Mouse (Mus musculus) lung, embryonic 16.5 days (tissue): ENCODE results near the gene Etl4. TPM values are rescaled to one million over a fixed set of nuclear protein-coding genes. Genes with fewer than 3 reads are reported as not detected.
A peak's percentile ranks its signal among the peaks of the same experiment; 100 is the strongest.

Experiments
- ATAC-seq: fragments of 200-750 bp; cut with Nextera tagmentation; 2 replicates; pipeline ENCODE4 v1.8.0; 2017; ENCODE audit warnings: low read depth, mild to moderate bottlenecking, moderate library complexity
- H3K27ac ChIP-seq: fragments of 300-500 bp; sonication (generic); 2 replicates; pipeline ENCODE4 v1.5.1; 2014; ENCODE audit warnings: mild to moderate bottlenecking, control low read depth, low read length
- H3K27me3 ChIP-seq: fragments of 300-500 bp; sonication (generic); 2 replicates; pipeline ENCODE4 v1.6.1; 2014; ENCODE audit warnings: low read depth, low read length, mixed read lengths; ENCODE audit not compliant: control insufficient read depth, insufficient read depth
- H3K36me3 ChIP-seq: fragments of 300-500 bp; sonication (generic); 2 replicates; pipeline ENCODE4 v1.6.1; 2014; ENCODE audit warnings: low read length; ENCODE audit not compliant: control insufficient read depth, insufficient read depth
- H3K4me1 ChIP-seq: fragments of 300-500 bp; sonication (generic); replicated peaks from 2 replicates; pipeline ENCODE4 v1.6.1; 2014; ENCODE audit warnings: low read length, mixed read lengths; ENCODE audit not compliant: control insufficient read depth, insufficient read depth
- H3K4me2 ChIP-seq: fragments of 300-500 bp; sonication (generic); 2 replicates; pipeline ENCODE4 v1.6.1; 2014; ENCODE audit warnings: low read depth, low read length, control low read depth
- H3K4me3 ChIP-seq: fragments of 300-500 bp; sonication (generic); 2 replicates; pipeline ENCODE4 v1.5.1; 2014; ENCODE audit warnings: mild to moderate bottlenecking, low read length, control low read depth
- H3K9ac ChIP-seq: fragments of 300-500 bp; sonication (generic); 2 replicates; pipeline ENCODE4 v1.6.1; 2014; ENCODE audit warnings: low read length, control low read depth
- H3K9me3 ChIP-seq: fragments of 300-500 bp; sonication (generic); 2 replicates; pipeline ENCODE4 v1.6.1; 2016; ENCODE audit warnings: low read length; ENCODE audit not compliant: control insufficient read depth
- WGBS: fragments of 180-500 bp; shearing (Covaris S2); extraction: QIAGEN DNeasy Blood & Tissue Kit; methylation state at CpG from one replicate; pipeline ENCODE4 v1.1.7; 2014; 5-methylcytosine and 5-hydroxymethylcytosine counted together
- polyA plus RNA-seq: library from polyadenylated mRNA; unstranded; fragments of >200 nt; fragmentation: Nextera tagmentation; extraction: Ambion mirVana; gene quantifications from 2 replicates; pipeline ENCODE4 v1.2.1, GENCODE M21; 2015

Gene Etl4
- polyA plus RNA-seq, 1 experiment from 2014 or later = 28.2 TPM

DNA sequence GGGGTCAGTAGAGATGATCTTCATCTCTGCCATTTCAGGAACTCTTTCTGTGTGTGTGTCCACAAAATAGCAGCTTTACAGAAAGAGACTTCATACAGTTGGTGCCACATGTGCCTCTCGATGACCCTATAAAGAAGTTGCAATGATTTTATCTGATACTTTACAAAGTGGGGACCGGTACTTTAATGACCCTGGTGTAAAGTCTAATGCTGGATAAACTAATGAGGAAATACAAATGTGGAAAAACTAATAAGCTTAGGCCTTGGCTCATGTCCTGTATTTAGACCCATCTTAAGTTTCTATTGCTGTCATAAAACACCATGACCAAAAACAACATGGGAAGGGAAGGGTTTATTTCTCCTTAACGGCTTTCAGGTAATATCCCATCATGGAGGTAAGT, 729.0 kb downstream of the Etl4 start:
- ATAC-seq = no peak
- no peaks in the 10 kb centered on the region for H3K4me1 ChIP-seq
- H3K4me3 ChIP-seq = no peak overlapping the region
- no peaks in the 10 kb centered on the region for H3K36me3 ChIP-seq
- H3K9ac ChIP-seq = no peak overlapping the region
- H3K9me3 ChIP-seq = no peaks in the 10 kb centered on the region
- 89% methylated on average over 3 of the region's 3 CpGs for WGBS
- no peak overlapping the region for H3K4me2 ChIP-seq
- H3K27ac ChIP-seq = no peak overlapping the region
- no peaks in the 10 kb centered on the region for H3K27me3 ChIP-seq

DNA sequence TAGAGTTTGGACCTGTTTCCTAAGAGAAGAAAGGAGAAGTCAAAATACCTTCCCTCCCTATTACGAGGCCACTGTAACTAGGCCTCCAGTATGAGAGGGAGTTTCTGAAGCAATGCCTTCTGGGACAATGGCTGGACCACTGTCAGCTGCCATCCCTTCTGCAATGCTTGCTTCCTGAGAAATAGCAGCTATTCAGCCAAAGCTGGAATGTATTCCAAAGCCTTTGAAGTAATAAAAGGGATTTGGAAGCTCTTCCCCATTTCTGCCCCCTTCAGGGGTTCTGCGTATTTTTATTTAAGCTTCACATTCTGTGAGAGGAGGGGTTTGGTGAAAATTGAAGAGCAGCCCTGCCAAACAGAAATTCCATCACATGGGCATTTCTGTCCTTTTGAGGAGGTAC, 730.1 kb downstream of the Etl4 start:
- no peaks in the 10 kb centered on the region for H3K9me3 ChIP-seq
- H3K9ac ChIP-seq = no peak overlapping the region
- H3K27me3 ChIP-seq = no peaks in the 10 kb centered on the region
- no peak overlapping the region for H3K4me3 ChIP-seq
- no peak for ATAC-seq
- WGBS = 61% methylated on average over 2 of the region's 2 CpGs
- no peak overlapping the region for H3K27ac ChIP-seq
- no peaks in the 10 kb centered on the region for H3K36me3 ChIP-seq
- no peak overlapping the region for H3K4me2 ChIP-seq
- H3K4me1 ChIP-seq = no peaks in the 10 kb centered on the region

DNA sequence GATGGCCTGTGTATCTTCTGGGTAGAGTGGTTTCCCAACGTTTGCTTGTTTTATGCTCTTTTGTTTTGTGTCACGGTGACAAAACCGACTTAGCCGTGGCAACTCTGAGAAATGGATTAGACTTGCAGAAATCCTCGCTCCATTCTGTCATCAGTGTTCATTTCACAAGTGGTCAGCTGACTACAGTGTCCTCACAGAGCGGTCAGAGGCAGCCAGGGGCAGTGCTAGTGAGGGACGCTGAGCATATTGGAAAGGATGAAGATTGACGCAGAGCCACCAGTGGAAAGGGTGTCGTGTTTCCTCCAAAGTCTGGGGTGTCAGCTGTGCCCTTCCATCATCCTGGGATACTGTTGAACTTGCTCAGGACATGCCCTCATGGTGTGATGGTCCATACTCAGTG, 733.2 kb downstream of the Etl4 start:
- H3K9me3 ChIP-seq = no peaks in the 10 kb centered on the region
- H3K4me2 ChIP-seq = no peak overlapping the region
- H3K4me3 ChIP-seq = no peak overlapping the region
- no peak overlapping the region for H3K9ac ChIP-seq
- WGBS = 50% methylated on average over 9 of the region's 9 CpGs
- no peak for ATAC-seq
- H3K27me3 ChIP-seq = no peaks in the 10 kb centered on the region
- H3K36me3 ChIP-seq = no peaks in the 10 kb centered on the region
- H3K27ac ChIP-seq = no peak overlapping the region
- no peaks in the 10 kb centered on the region for H3K4me1 ChIP-seq

DNA sequence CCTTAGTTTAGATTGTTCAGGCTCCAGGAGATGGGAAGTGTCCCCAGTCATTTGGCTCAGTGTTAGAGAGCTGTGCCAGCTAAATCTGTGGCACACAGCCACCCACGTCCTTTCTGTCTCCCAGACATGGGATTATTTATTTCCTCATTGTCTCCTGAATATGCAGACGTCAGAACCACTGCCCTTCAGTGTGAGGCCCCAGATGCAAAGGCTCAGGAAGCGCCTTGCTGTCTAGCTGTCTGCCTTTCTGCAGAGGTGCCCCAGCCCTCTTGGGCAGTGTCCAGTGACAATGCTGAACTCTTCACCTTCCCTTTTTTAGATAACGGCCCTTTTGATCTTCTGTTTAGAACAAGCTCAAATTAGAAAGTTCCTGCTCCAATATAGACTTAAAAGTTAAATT, 740.2 kb downstream of the Etl4 start:
- peaks cover 14% of the 10 kb centered on the region for H3K4me1 ChIP-seq
- no peaks in the 10 kb centered on the region for H3K27me3 ChIP-seq
- 6% methylated on average over 4 of the region's 4 CpGs for WGBS
- H3K36me3 ChIP-seq = no peaks in the 10 kb centered on the region
- H3K9ac ChIP-seq = no peak overlapping the region
- H3K27ac ChIP-seq = no peak overlapping the region
- H3K4me3 ChIP-seq = no peak overlapping the region
- H3K4me2 ChIP-seq = no peak overlapping the region
- ATAC-seq = peak; percentile 93
- H3K9me3 ChIP-seq = no peaks in the 10 kb centered on the region

DNA sequence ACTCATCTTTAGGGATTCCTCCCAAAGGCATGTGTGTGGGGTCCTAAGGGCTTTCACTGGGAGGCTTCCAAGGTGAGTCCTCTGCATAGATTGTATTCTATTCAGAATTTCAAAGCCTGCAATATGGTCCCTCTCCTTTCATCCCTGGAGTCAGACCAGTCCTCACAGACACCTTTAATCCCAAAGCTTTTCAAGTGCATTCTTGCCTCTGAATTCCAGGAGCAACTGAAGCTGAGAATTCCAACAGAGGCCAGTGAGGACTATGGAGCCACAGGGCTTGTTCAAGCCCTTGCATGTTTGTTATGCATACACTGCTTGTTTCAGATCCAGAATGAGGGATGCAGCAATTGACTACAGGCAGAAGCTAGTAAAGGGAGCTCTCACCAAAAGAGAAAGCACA, 743.5 kb downstream of the Etl4 start:
- no peak for ATAC-seq
- Histone ChIP-seq H3K36me3 (no peaks in the 10 kb centered on the region), H3K9ac (no peak overlapping the region), H3K27me3 (no peaks in the 10 kb centered on the region), H3K27ac (no peak overlapping the region), H3K4me3 (no peak overlapping the region), H3K4me2 (no peak overlapping the region), H3K4me1 (peaks cover 14% of the 10 kb centered on the region), H3K9me3 (no peaks in the 10 kb centered on the region)

DNA sequence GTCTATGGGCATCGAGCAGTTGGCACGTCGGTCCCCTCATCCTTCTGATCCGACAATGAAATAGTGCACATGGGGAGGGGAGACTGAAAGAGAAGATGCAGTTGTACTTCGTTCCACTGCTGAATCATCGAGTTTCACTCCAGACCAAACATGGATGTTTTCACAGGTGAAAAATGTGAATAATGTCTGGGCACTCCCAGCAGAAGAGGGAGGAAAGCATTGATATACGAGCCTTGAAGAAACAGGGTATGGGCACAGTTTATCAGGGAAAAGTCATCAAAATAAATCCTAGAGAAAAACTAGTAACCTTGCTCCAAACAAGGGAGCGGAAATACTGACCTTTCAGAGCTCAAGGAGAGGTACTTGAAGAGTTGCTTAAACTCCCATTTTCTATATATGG, 744.5 kb downstream of the Etl4 start:
- ATAC-seq = no peak
- H3K4me1 ChIP-seq = peaks cover 10% of the 10 kb centered on the region
- H3K9me3 ChIP-seq = no peaks in the 10 kb centered on the region
- 56% methylated on average over 8 of the region's 8 CpGs for WGBS
- H3K27me3 ChIP-seq = no peaks in the 10 kb centered on the region
- H3K36me3 ChIP-seq = no peaks in the 10 kb centered on the region
- no peak overlapping the region for H3K9ac ChIP-seq
- no peak overlapping the region for H3K4me3 ChIP-seq
- no peak overlapping the region for H3K27ac ChIP-seq
- no peak overlapping the region for H3K4me2 ChIP-seq

DNA sequence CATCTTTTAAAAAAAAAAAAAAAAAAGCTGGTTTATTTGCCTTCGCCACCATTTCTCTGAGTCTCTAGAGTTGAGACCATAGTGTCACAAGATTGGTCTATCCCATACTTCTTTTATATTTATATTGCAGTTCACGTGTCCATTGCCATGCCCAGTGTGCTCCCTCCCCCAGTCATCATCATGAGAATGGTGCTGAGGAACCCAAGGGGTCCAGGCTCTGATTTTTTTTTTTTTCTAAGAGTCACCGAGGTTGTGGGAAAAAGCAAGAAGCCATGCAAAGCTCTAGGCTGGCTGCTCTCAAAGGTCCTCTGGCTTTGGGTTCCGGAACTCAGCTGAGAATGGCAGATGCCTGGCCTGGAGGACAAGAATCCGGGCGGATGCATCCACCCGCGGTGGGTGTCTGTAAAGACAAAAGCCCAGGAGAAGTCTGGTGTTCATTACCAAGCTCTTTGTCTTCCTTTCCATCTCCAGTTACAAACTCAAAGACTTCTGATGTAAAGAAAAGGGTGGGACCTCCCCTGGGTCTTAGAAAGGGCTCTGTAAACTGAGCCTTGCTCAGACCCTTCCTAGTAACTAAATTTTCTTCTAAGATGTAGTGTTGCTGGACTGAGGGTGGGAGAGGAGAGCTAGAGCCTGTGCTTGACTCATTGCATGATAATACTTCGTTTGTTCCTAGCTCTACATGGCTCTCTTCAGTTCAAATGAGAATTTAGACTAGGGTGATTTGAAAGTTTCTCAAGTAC, 745.2 kb downstream of the Etl4 start:
- no peaks in the 10 kb centered on the region for H3K36me3 ChIP-seq
- ATAC-seq = no peak
- H3K9ac ChIP-seq = no peak overlapping the region
- no peak overlapping the region for H3K4me2 ChIP-seq
- no peaks in the 10 kb centered on the region for H3K27me3 ChIP-seq
- H3K27ac ChIP-seq = no peak overlapping the region
- H3K9me3 ChIP-seq = no peaks in the 10 kb centered on the region
- WGBS = 61% methylated on average over 9 of the region's 9 CpGs
- peaks cover 3% of the 10 kb centered on the region for H3K4me1 ChIP-seq
- H3K4me3 ChIP-seq = no peak overlapping the region

DNA sequence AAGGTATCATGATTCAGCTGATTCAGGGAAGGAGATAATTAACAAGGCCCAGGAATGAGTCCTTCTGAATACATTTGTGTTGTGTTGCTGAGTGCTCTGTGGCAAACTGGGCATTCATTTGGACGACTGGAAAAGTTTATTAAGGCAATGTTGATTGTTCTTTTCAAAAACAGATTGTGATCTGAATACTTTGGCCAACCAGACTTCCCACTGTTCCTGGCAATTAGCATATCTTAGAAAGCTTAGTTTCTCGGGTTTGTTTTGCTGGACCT, 745.7 kb downstream of the Etl4 start:
- WGBS = 34% methylated on average over 2 of the region's 2 CpGs
- H3K4me3 ChIP-seq = no peak overlapping the region
- H3K9ac ChIP-seq = no peak overlapping the region
- no peak overlapping the region for H3K27ac ChIP-seq
- H3K4me2 ChIP-seq = no peak overlapping the region
- H3K4me1 ChIP-seq = no peaks in the 10 kb centered on the region; the same call in none of the 2 replicates
- no peak for ATAC-seq
- no peaks in the 10 kb centered on the region for H3K27me3 ChIP-seq
- no peaks in the 10 kb centered on the region for H3K9me3 ChIP-seq
- no peaks in the 10 kb centered on the region for H3K36me3 ChIP-seq

DNA sequence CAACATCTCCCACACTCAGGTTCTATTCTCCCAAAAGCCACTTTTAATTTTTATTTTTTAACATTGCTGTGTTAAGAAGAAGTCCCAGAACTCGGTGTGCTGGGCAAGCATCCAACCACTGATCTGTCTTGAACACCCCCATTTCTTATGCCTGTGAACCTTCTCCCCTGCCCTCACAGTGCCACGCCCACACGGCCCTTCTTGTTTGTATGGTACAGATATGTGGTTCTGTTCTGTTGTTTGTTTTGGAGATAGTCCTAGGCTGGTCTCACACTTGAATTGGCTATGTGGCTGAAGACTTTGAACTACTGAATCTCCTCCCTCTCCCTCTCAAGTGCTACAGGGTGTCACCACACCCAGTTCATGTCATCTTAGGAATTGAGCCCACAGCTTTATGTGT, 748.3 kb downstream of the Etl4 start:
- no peak for ATAC-seq
- 62% methylated on average over 3 of the region's 3 CpGs for WGBS
- H3K4me1 ChIP-seq = no peaks in the 10 kb centered on the region; the same call in 1 of the 2 replicates

DNA sequence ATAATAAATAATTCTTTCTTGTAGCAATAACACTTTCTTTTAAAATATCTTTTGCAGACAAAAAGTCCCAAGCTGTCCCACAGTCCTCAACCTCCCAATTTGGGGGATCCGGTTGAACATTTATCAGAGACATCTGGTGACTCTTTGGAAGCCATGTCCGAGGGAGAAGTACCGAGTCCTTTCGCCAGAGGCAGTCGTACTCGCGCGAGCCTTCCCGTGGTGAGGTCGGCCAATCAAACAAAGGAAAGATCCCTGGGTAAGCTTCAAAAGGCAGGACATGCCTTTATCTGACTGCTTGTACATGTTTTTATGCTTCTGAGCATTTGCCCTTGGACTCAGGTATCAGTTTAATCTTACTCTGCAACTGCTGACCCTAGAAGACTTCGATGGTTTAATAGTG, 752.3 kb downstream of the Etl4 start:
- WGBS = 91% methylated on average over 11 of the region's 11 CpGs

More for the DNA sequence above, 748.3 kb downstream of the Etl4 start:
- Histone ChIP-seq H3K36me3 (peaks cover 2% of the 10 kb centered on the region; the same call in 1 of the 2 replicates), H3K4me2 (no peak overlapping the region), H3K9me3 (no peaks in the 10 kb centered on the region), H3K9ac (no peak overlapping the region), H3K4me3 (no peak overlapping the region), H3K27me3 (no peaks in the 10 kb centered on the region), H3K27ac (no peak overlapping the region)

More for the DNA sequence above, 752.3 kb downstream of the Etl4 start:
- no peak overlapping the region for H3K27ac ChIP-seq
- H3K36me3 ChIP-seq = peaks cover 2% of the 10 kb centered on the region; the same call in 1 of the 2 replicates
- H3K9me3 ChIP-seq = no peaks in the 10 kb centered on the region
- H3K4me3 ChIP-seq = no peak overlapping the region
- peaks cover 3% of the 10 kb centered on the region for H3K4me1 ChIP-seq
- ATAC-seq = no peak
- H3K27me3 ChIP-seq = no peaks in the 10 kb centered on the region
- no peak overlapping the region for H3K9ac ChIP-seq
- no peak overlapping the region for H3K4me2 ChIP-seq
